Mouse (Mus musculus) limb, embryonic 14.5 days (tissue): ENCODE measurements around the gene Nktr. TPM values are rescaled to one million over a fixed set of nuclear protein-coding genes. Genes with fewer than 3 reads are reported as not detected.
A peak's percentile ranks its signal among the peaks of the same experiment; 100 is the strongest.

Experiments
- ATAC-seq: fragments of 200-750 bp; cut with Nextera tagmentation; 2 replicates; pipeline ENCODE4 v1.8.0; 2017; ENCODE audit warnings: low read depth, moderate number of reproducible peaks, moderate TSS enrichment; ENCODE audit not compliant: low FRiP score
- DNase-seq: peaks from one replicate; pipeline ENCODE4 v3.0.0-alpha.2; 2015; ENCODE audit warnings: low spot score
- H3K27ac ChIP-seq: fragments of 300-500 bp; sonication (generic); replicated peaks from 2 replicates; pipeline ENCODE4 v1.5.1; 2014; ENCODE audit warnings: low read depth, mild to moderate bottlenecking, low read length, moderate library complexity, mixed read lengths
- H3K27me3 ChIP-seq: fragments of 300-500 bp; sonication (generic); 2 replicates; pipeline ENCODE4 v1.6.1; 2014; ENCODE audit warnings: low read length, mixed read lengths; ENCODE audit not compliant: control insufficient read depth, insufficient read depth
- H3K36me3 ChIP-seq: fragments of 300-500 bp; sonication (generic); 2 replicates; pipeline ENCODE4 v1.6.1; 2014; ENCODE audit warnings: mild to moderate bottlenecking, low read length, moderate library complexity, mixed read lengths; ENCODE audit not compliant: control insufficient read depth, insufficient read depth
- H3K4me1 ChIP-seq: fragments of 300-500 bp; sonication (generic); 2 replicates; pipeline ENCODE4 v1.6.1; 2014; ENCODE audit warnings: antibody characterized with exemption, low read length, mixed read lengths; ENCODE audit not compliant: control insufficient read depth, insufficient read depth
- H3K4me2 ChIP-seq: fragments of 300-500 bp; sonication (generic); replicated peaks from 2 replicates; pipeline ENCODE4 v1.6.1; 2014; ENCODE audit warnings: low read depth, mild to moderate bottlenecking, low read length, moderate library complexity; ENCODE audit not compliant: severe bottlenecking
- H3K4me3 ChIP-seq: fragments of 300-500 bp; sonication (generic); replicated peaks from 2 replicates; pipeline ENCODE4 v1.5.1; 2014; ENCODE audit warnings: low read length
- H3K9ac ChIP-seq: fragments of 300-500 bp; sonication (generic); 2 replicates; pipeline ENCODE4 v1.6.1; 2014; ENCODE audit warnings: mild to moderate bottlenecking, low read depth, low read length, moderate library complexity; ENCODE audit not compliant: severe bottlenecking
- H3K9me3 ChIP-seq: fragments of 300-500 bp; sonication (generic); 2 replicates; pipeline ENCODE4 v1.6.1; 2016; ENCODE audit warnings: low read length; ENCODE audit not compliant: control insufficient read depth
- POLR2A ChIP-seq: fragments of 200-500 bp; IDR thresholded peaks from 2 replicates; pipeline ENCODE4 v1.8.0; 2012; ENCODE audit warnings: inconsistent platforms, mild to moderate bottlenecking, moderate library complexity, borderline replicate concordance; ENCODE audit not compliant: insufficient read depth, insufficient read length; ENCODE audit errors: extremely low read depth
- WGBS: fragments of 180-500 bp; shearing (Covaris S2); extraction: QIAGEN DNeasy Blood & Tissue Kit; methylation state at CpG from one replicate; pipeline ENCODE4 v1.1.7; 2014; 5-methylcytosine and 5-hydroxymethylcytosine counted together
- polyA plus RNA-seq, 2 experiments: library from polyadenylated mRNA; depleted of rRNA in 1 of 2; stranded (reverse) in 1 of 2; unstranded in 1 of 2; fragments of >200 nt; fragmentation: Nextera tagmentation in 1 of 2; extraction: Ambion mirVana in 1 of 2; gene quantifications; 2 replicates each; pipeline versions ENCODE4 v1.2.1 to v1.2.3; 2012 to 2014

The Nktr gene
- polyA plus RNA-seq, 2 experiments: 73.5 to 188 TPM

GRCm38 (mm10) chr9:121718070-121718705 lies 781 bp upstream of the Nktr start:
- no peak for TF ChIP-seq POLR2A
- no peaks in the 10 kb centered on the region for H3K9me3 ChIP-seq
- H3K4me1 ChIP-seq: 0 out of 2 replicates have a peak, but pooled peaks cover 5% of the 10 kb centered on the region
- H3K36me3 ChIP-seq: peaks cover 6% of the 10 kb centered on the region
- peak overlapping the region; percentile 92 for H3K4me3 ChIP-seq
- peak overlapping the region; percentile 53 for H3K4me2 ChIP-seq
- H3K9ac ChIP-seq: peak overlapping the region; percentile 59
- 0 out of 2 replicates have a peak, but pooled peaks have one; percentile 2 for ATAC-seq
- no peaks in the 10 kb centered on the region for H3K27me3 ChIP-seq
- WGBS: 65% methylated on average over 15 of the region's 15 CpGs
- H3K27ac ChIP-seq: peak overlapping the region; percentile 95
- DNase-seq: no peak

- Histone ChIP-seq H3K4me3 (peak overlapping the region; percentile 92), H3K9me3 (no peaks in the 10 kb centered on the region), H3K27me3 (no peaks in the 10 kb centered on the region), H3K36me3 (no peaks in the 10 kb centered on the region), H3K4me2 (peak overlapping the region; percentile 75), H3K4me1 (0 out of 2 replicates have a peak, but pooled peaks cover 5% of the 10 kb centered on the region), H3K9ac (peak overlapping the region; percentile 98), H3K27ac (peak overlapping the region; percentile 95)
- ATAC-seq: peak; percentile 66
- peak; percentile 52 for DNase-seq
- WGBS: 3% methylated on average over 39 of the region's 87 CpGs
- TF ChIP-seq POLR2A: no peak
Observed at GRCm38 (mm10) chr9:121719347-121720331, 670 bp downstream of the Nktr start.

DNA sequence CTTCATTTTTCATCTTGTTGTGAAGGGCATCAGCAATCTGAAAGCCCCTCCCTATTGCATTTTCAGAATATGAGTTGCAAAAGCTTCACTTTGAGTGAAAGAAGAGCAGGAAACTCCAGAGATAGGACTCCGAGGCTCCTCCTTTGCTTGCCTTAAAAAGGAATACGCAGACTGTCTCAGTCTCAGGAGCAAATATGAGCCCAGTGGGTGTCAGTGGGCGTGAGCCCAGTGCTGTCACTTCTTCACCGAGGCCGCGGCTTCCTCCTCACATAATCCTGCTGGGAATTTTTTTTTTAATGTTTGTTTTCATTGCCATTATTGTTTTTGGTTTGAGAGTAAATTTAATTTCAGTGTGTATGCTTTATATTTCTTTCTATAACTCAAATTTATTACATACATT lies 21.5 kb downstream of the Nktr start:
- H3K4me1 ChIP-seq: no peaks in the 10 kb centered on the region
- TF ChIP-seq POLR2A: no peak
- peaks cover 76% of the 10 kb centered on the region for H3K36me3 ChIP-seq
- no peaks in the 10 kb centered on the region for H3K27me3 ChIP-seq
- no peaks in the 10 kb centered on the region for H3K9me3 ChIP-seq
- no peak overlapping the region for H3K4me3 ChIP-seq
- H3K4me2 ChIP-seq: no peak overlapping the region
- DNase-seq (no peak), ATAC-seq (no peak)
- H3K9ac ChIP-seq: no peak overlapping the region
- H3K27ac ChIP-seq: no peak overlapping the region
- 92% methylated on average over 6 of the region's 6 CpGs for WGBS

GRCm38 (mm10) chr9:121741168-121741567 lies 22.2 kb downstream of the Nktr start:
- peaks cover 76% of the 10 kb centered on the region for H3K36me3 ChIP-seq
- no peak for TF ChIP-seq POLR2A
- 95% methylated on average over 3 of the region's 3 CpGs for WGBS
- no peaks in the 10 kb centered on the region for H3K4me1 ChIP-seq
- H3K9ac ChIP-seq: no peak overlapping the region
- H3K27me3 ChIP-seq: no peaks in the 10 kb centered on the region
- no peak overlapping the region for H3K4me3 ChIP-seq
- DNase-seq (no peak), ATAC-seq (no peak)
- H3K27ac ChIP-seq: no peak overlapping the region
- no peaks in the 10 kb centered on the region for H3K9me3 ChIP-seq
- H3K4me2 ChIP-seq: no peak overlapping the region

GRCm38 (mm10) chr9:121744051-121744450 lies 25.1 kb downstream of the Nktr start:
- Histone ChIP-seq H3K9me3 (no peaks in the 10 kb centered on the region), H3K9ac (no peak overlapping the region), H3K36me3 (peaks cover 90% of the 10 kb centered on the region), H3K4me3 (no peak overlapping the region), H3K27ac (no peak overlapping the region), H3K27me3 (no peaks in the 10 kb centered on the region), H3K4me1 (no peaks in the 10 kb centered on the region), H3K4me2 (no peak overlapping the region)
- 90% methylated on average over 8 of the region's 8 CpGs for WGBS
- no peak for ATAC-seq
- DNase-seq: no peak
- no peak for TF ChIP-seq POLR2A
